Mouse (Mus musculus) WW6 (cell line): ENCODE results near the gene Swi5.

Experiments used
- DNase-seq: peaks from one replicate; pipeline ENCODE4 v3.0.0-alpha.2; 2013; ENCODE audit warnings: low read depth, low spot score

The Swi5 gene

DNA sequence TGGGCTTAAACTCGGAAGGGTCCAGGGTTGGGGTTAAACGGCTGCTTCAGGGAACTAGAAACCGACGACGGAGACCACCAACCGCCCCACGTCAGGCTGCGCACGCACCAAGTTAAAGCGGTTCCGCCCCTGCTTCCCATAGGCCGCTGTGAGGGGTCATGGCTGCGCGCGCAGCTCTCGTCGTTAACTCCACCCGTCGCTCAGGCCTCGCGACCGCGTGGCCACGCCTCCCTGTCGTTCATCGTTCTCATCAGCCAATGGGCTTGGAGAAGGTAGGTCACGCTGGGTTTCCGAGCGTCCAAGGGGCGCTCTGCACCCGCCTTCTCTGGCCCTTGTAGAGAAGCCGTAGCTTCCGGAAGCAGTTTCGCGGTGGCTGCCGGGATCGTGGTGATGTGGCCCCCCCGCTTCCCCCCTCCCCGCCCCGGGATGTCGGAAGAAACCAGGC lies at the start of gene Swi5:
Swi5 (minus strand) TSS at position 153 of the 445 bp plus-strand sequence.
- DNase-seq: peak; percentile 100

DNA sequence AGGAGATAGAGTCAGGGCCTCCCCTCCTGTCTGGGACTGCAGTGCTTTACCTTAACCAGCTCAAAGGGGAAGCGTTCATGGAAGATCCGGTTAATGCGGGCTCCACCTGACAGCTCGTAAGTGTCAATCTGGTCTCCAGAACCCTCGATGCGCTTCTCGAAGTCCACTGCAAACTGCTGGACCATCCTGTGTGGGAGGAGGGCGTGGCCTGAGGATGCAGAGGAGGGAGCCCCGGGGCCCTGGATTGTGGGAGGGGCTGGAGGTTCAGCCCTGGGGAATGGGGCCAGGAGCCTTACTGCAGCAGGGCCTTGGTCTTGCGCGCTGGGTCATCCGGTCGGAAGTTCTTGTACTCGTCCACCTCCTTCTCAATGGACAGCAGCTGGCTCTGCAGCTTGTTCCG lies 48.0 kb upstream of the Swi5 start:
- DNase-seq: no peak

DNA sequence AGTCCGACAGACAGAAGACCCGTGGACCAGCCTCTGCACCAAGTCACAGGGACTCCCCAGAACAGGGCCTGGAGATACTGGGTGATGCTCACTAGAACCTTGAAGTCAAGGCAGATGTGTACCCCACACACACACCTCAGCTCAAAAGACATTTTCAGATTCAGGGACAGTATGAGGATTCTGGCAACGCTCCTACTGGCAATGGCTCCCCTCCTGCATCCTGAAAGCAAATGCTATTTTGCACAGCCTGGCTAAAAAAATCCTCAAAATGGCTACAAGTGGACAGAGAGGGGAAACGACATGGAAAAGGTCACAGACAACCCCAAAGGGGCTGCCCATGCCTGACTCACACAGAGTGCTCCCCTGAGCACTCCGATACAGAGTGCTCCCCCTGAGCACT lies 44.3 kb upstream of the Swi5 start:
- DNase-seq: no peak

GRCm38 (mm10) chr2:32329531-32329930 lies 41.7 kb upstream of the Swi5 start:
- no peak for DNase-seq

- DNase-seq: no peak
Observed at GRCm38 (mm10) chr2:32328911-32329460, 41.1 kb upstream of the Swi5 start.

DNA sequence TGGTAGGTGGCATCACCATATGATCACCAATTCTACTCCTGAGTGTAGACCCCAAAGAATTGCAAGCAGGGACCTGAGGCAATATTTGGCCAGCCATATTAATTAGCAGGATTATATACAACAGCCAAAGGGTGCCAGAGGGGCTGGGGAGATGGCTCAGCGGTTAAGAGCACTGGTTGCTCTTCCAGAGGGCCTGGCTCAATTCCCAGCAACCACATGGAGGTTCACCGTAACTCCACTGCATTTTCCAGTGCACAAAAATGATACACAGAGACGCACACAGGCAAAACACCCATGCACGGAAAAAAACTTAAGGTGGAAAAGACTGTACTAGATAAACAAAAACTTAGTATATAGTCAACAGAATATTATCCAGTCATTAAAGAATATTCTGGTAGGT lies 39.3 kb upstream of the Swi5 start:
- no peak for DNase-seq

DNA sequence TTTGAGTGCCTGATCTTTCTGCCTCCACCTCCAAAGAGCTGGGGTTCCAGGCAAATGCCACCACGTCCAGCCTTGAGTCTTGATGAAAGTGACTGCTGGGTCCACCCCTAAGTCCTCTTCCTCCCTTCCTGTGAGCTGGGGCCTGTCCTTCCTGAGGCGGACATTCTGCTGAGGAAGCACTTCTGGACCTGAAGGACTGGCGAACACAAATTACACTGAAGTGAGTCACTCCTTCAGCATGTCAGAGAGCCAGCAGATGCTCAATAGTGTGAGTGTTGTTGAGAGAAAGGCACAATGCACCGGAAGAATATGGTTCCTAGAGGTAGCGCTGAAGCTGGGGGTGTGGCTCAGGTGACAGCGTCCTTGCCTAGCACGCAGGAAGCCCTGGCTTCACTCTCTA lies 37.5 kb upstream of the Swi5 start:
- no peak for DNase-seq

DNA sequence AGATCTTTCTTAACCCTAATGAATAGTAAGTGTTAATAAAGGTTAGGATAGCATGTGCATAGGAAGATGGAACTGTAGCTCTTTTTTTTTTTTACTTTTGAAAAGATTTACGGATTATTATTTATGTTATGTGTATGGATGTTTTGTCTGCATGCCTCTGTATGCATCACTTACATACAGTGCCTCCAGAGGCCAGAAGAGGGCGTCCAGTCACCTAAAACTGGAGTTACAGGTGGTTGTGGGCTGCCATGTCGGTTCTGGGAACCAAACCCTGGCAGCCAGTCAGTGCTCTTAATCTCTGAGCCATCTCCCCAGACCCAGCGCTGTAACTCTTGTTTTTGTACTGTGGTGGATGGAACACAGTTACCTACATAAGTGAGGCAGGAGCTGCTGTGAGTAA lies 36.4 kb upstream of the Swi5 start:
- DNase-seq: no peak

DNA sequence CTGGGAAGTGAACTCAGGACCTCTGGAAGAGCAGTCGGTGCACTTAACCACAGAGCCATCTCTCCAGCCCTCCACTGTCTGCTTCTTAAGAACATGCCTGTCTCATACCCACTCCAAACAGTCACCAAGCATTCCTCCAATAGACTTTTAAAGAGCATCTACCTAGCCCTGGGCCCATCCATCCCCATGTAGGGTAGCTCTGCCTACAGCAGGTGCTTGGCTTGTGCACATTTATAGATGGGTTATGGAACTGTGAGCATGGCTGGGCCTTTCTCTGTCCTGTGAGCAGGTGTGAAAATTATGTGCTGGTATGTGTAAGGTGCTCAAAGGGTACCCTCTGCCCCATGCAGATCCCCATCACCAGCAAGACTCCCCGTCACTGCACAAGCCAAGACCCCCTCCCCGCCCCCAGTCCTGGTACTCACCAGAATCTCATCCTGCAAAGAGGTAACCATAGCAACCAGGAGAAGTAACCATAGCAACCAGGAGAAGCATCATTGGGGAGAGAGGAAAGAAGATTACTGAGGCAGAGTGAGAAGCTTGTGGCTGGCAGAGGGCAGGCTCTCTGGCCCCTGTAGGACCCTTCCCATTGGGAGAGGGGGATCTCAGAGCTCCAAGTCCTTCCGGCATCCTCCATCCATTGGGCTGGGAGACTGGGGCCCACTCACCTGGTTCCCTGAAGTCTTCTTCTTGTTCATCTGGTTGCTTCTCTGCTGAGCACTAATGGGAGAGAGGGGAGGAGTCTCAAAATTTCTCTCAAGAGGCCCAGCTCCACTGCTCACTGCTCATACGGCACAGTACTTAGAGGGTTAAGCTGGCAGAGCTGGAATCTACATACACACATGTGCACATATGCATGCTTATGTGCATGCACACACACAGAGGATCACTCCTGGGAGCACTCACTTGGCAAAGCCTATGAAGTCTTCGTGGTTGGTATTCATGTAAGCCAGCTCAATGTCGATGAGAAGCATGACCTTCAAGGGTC lies 35.2 kb upstream of the Swi5 start:
- DNase-seq: no peak

DNA sequence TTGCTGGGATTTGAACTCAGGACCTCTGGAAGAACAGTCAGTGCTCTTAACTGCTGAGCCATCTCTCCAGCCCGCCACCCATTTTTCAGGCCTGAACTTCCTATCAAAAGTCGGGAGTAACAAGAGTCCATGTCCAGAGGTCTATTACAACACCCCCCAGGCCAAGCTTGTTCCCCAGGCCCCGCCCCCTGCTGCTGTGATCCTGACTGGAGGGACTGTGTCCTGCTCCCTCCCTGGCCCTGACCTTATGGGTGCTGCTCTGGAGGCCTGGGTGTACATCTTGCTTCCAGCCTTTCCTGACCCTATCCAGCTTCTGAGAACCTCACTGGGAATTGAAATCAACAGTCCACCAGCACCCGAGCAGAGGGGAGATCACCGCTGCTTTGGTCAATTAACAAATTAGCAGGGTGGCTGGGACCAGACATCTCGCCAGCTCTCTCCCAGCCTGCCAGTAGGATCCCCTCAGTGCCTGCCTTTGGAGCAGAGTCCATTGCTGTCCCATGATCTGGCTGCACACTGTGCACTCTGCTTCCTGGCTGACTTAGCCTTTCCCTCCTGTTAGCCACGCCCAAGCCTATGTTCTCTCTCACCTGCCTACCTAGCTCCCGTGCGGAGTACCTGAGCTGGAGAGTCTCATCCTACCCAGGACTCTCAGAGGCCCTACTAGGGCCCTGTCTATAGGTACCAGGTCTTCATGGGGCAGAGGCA lies 33.9 kb upstream of the Swi5 start:
- DNase-seq: no peak

DNA sequence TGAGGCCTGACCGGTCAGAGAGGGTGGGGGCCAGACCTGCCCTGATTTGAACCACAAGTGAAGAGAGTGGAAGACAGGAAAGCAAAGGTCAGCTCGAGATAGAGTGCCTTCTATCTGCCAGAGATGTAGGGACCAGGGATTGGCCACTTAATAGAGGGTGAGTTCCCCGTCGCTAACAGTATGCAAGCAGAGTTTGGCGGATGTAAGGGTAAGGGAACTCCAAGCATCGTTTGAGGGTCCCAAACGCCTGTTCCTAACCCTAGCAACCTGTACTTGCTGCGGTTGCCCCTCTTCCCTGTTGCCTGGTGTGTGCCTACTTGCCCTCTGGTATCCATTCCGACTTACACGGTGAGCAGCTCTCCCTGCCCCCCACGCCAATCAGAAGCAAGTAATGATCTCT lies 32.8 kb upstream of the Swi5 start:
- no peak for DNase-seq

DNA sequence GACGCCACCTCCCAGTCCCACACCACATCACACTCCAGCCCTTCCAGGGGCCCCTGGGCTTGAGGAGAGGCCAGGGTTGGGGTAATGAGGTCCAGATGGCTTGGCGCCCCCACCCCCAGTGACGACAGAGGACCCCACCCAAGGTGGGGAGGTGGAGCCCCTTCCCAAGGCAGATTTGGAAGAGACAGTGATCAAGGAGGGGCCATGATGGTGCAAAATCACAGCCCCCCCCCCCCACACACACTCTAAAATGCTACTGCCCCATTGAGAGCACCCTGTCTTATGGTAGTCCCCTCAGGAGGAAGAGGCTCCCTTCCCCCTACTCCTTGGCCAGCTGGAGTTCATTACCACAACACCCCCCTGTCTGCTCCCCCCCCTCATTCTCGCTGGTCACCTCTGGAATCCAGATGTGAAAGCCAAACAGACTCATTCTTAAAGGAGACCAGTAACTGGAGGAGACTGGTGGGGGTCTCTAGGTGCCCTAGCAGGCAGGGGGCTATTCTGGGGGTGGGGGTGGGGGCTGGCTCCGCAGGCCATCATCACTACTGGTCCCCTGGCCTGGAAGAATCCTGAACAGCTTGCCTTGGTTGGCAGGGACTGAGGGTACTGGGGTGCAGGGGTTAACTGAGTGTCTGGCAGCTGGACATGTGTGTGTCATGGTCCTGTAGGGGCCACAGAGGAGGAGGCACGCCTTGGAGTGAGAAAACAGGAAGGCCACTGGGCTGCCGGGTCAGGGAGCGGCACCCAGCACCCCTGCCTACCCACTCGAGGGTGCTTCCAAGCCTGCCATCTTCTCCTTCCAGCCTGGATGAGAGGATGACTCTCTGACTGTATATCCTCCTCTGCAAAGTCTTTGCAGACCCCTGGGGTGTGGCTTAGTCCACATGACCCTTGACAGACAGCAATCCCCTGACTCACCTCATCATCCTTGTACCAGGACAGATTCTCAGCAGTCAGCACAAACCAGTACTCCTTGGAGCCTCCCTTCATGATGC lies 32.0 kb upstream of the Swi5 start:
- DNase-seq: no peak

GRCm38 (mm10) chr2:32318709-32319585 lies 31.1 kb upstream of the Swi5 start:
- DNase-seq: no peak

DNA sequence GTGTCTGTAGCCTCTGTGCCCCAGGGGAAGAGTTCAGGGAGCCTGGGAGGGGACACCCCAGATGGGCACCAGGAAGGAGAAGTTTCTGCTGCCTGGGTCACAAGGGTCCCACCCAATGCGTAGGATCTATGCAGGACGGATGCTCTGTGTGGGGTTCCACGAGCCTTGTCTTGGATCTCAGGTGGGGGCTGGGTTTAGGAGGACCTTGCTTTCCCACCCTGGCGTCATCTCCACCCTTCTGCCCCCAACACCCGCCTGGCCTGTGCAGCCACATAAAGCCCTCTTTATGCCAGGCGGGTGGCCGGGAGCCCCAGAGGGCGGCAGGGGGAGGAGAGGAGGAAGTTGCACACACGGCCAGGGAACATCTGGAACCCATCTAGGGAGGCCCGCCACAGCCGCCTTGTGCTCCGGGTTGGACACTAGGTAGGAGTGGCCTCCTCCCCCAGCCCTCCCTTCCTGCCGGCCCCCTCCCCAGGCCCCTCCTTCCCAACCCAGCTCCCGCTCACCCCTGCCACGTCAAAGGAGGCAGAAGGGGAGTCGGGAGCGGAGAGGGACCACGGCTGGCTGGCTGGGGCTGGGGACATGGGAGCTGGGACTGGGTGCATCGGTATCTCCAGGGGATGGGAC lies 30.0 kb upstream of the Swi5 start:
- DNase-seq: no peak

DNA sequence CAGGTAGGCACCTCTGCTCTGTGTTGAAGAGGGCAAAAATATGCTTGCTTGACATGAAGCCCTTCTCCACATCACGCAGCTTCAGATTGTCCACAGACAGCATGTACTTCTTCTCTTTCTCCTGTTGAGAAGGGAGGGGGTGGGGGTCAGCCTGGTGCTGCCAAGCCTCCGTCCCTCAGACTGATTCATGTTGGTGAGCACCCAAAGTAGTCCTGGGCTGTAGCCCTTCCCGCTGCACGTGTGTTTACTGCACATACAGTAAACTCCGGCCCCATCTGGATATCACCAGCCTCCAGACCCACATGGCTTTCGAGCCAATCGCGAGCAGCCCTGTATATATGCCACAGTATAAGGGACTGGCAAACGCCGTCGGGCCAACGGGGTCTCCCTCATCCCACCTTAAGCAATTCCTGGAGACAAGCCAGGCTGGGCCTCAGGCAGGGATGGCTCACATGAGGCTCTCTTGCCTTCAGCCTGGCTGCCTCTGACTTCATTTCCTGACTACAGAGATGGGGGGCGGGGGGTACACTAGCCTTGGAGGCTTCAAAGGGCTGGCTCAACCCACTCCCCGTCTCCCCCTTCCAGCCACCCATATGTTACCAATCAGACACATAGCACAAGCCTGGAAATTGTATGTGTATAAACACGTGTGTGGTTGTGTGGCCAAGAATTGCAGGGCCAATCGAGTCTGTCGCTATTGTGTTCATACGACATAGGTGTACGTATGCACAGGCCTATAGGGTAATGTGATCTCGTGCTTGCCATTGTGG lies 29.2 kb upstream of the Swi5 start:
- DNase-seq: no peak

- DNase-seq: no peak
Observed at GRCm38 (mm10) chr2:32315751-32316150, 27.9 kb upstream of the Swi5 start.

- no peak for DNase-seq
Observed at GRCm38 (mm10) chr2:32314831-32315230, 27.0 kb upstream of the Swi5 start.

DNA sequence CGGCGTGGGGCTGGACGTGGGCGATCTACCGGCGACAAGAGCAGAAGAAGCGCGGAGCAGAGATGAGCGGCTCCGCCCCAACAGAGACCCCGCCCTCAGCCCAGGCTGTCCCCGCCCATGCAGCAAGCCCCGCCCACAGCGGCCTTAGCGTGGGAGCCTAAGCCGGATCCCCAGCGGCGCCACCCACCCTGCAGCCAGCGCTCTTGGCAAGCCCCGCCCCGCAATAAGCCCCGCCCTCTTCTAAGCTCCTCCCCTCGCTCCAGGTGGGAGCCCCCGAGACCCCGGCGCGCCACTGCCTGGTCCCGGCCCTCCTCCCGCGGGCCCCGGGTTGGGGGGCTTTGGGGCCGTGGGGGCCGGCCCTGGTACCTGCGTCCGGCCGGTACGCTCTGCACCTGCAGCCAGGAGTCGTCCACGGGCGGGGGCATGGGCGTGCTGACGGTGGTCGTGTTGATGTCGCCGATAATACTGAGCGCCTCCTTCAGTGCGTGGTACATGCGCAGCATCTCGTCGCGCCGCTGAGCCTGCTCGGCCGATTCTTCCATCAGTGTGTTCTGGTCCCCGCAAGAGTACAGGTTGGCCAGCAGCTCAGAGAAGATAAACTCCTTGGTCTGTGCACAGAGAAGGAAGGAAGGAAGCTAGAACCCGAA lies 24.6 kb upstream of the Swi5 start:
- peak; percentile 85 for DNase-seq
